Mouse (Mus musculus): ENCODE results near the gene Grasp.

GRCm38 (mm10) chr15:101260387-101260786, 36.4 kb downstream of the Grasp start:
- no peak for TF ChIP-seq MYC (IDR thresholded peaks at IDR 0.05; ENCODE audit: low read depth, low read length)
- TF ChIP-seq EP300 (IDR thresholded peaks at IDR 0.05; ENCODE audit: low read length): no peak
- TF ChIP-seq CTCF (conservative IDR thresholded peaks at IDR 0.05 in 1 of 2, IDR thresholded peaks at IDR 0.05 in 1 of 2; ENCODE audit: low read depth in 2 of 2, low read length in 2 of 2): no peak
- TF ChIP-seq RCOR1 (conservative IDR thresholded peaks at IDR 0.05; ENCODE audit: low read depth, low read length): no peak
- TF ChIP-seq POLR2A (IDR thresholded peaks at IDR 0.05; ENCODE audit: low read depth, low read length): no peak
- TF ChIP-seq GABPA (IDR thresholded peaks at IDR 0.05; ENCODE audit: insufficient replicate concordance, low read depth, low read length): no peak
- TF ChIP-seq ZC3H11A (IDR thresholded peaks at IDR 0.05; ENCODE audit: low read depth, low read length): no peak
- no peak for TF ChIP-seq SIN3A (IDR thresholded peaks at IDR 0.05; ENCODE audit: low read length)
- no peak for TF ChIP-seq TCF12 (IDR thresholded peaks at IDR 0.05; ENCODE audit: low read depth, low read length)
- no peak for TF ChIP-seq MAX (IDR thresholded peaks at IDR 0.05; ENCODE audit: low read length)
- TF ChIP-seq ZNF384 (IDR thresholded peaks at IDR 0.05; ENCODE audit: low read depth, low read length): no peak
- TF ChIP-seq MAZ (IDR thresholded peaks at IDR 0.05; ENCODE audit: low read depth, low read length): no peak
- TF ChIP-seq JUND (conservative IDR thresholded peaks at IDR 0.05; ENCODE audit: low read depth, low read length): no peak
- TF ChIP-seq TBP (conservative IDR thresholded peaks at IDR 0.05; ENCODE audit: low read depth, low read length): no peak
